Mouse (Mus musculus) ES-E14 (cell line): ENCODE results near the gene Klk7. TPM values are rescaled to one million over a fixed set of nuclear protein-coding genes. Genes with fewer than 3 reads are reported as not detected.

Experiments used
- DNase-seq: peaks from one replicate; pipeline ENCODE4 v3.0.0-alpha.2; 2013; ENCODE audit warnings: low read depth, low spot score
- H3K27ac ChIP-seq: 2 replicates; pipeline ENCODE4 v1.5.1; 2012; ENCODE audit warnings: low read depth, mild to moderate bottlenecking, low read length, moderate library complexity, mixed read lengths; ENCODE audit not compliant: poor library complexity, insufficient read depth, severe bottlenecking
- H3K36me3 ChIP-seq: 2 replicates; pipeline ENCODE4 v1.6.1; 2012; ENCODE audit warnings: mild to moderate bottlenecking, low read length, moderate library complexity, mixed read lengths; ENCODE audit not compliant: control insufficient read depth, poor library complexity, insufficient read depth, severe bottlenecking
- H3K4me1 ChIP-seq, 2 experiments: fragments of 150-350 bp in 1 of 2; sonication (generic) in 1 of 2; 2 replicates each; pipeline ENCODE4 v1.6.1; 2012; ENCODE audit warnings: low read length in 2 of 2, mild to moderate bottlenecking in 1 of 2, mixed read lengths in 1 of 2; ENCODE audit not compliant: control insufficient read depth in 2 of 2, insufficient read depth in 2 of 2, poor library complexity in 1 of 2
- H3K4me3 ChIP-seq, 2 experiments: fragments of 150-350 bp in 1 of 2; sonication (generic) in 1 of 2; 2 replicates each; pipeline ENCODE4 v1.5.1; 2012; ENCODE audit warnings: low read length in 2 of 2, low read depth in 1 of 2, mild to moderate bottlenecking in 1 of 2, mixed read lengths in 1 of 2; ENCODE audit not compliant: insufficient read depth in 1 of 2, poor library complexity in 1 of 2, severe bottlenecking in 1 of 2
- H3K9ac ChIP-seq: 2 replicates; pipeline ENCODE4 v1.6.1; 2012; ENCODE audit warnings: low read depth, mild to moderate bottlenecking, low read length, mixed read lengths; ENCODE audit not compliant: poor library complexity, insufficient read depth, severe bottlenecking
- H3K9me3 ChIP-seq: fragments of 150-350 bp; sonication (generic); 2 replicates; pipeline ENCODE4 v1.6.1; 2012; ENCODE audit warnings: low read depth, mild to moderate bottlenecking, low read length; ENCODE audit not compliant: control insufficient read depth, insufficient read depth
- CHD2 ChIP-seq: IDR thresholded peaks from 2 replicates; pipeline ENCODE4 v1.6.1; 2014; ENCODE audit warnings: mild to moderate bottlenecking, low read depth, low read length, inconsistent platforms
- HCFC1 ChIP-seq: IDR thresholded peaks from 2 replicates; pipeline ENCODE4 v1.6.1; 2012; ENCODE audit warnings: low read length, inconsistent platforms, borderline replicate concordance; ENCODE audit not compliant: insufficient read depth
- MAFK ChIP-seq: IDR thresholded peaks from 2 replicates; pipeline ENCODE4 v1.6.1; 2014; ENCODE audit warnings: mild to moderate bottlenecking, low read depth, low read length, inconsistent platforms; ENCODE audit not compliant: insufficient read depth
- ZC3H11A ChIP-seq: IDR thresholded peaks from 2 replicates; pipeline ENCODE4 v1.6.1; 2012; ENCODE audit warnings: low read depth, mild to moderate bottlenecking, inconsistent platforms, low read length, borderline replicate concordance
- ZNF384 ChIP-seq: IDR thresholded peaks from 2 replicates; pipeline ENCODE4 v1.6.1; 2012; ENCODE audit warnings: low read depth, low read length, inconsistent platforms
- in situ Hi-C, 2 experiments: fragments of 600-800 bp; cut with MboI; formaldehyde crosslinking; loops; one replicate each; pipeline ENCODE4 v1.15.1; 2025; ENCODE audit warnings: low sequenced_read_pairs in 2 of 2, inconsistent platforms in 1 of 2; ENCODE audit not compliant: unreplicated experiment in 2 of 2
- total RNA-seq: library from RNA; depleted of rRNA; stranded (reverse); fragments of 300-350 nt; gene quantifications from 2 replicates; pipeline ENCODE4 v1.2.3, GENCODE M21; 2012

Klk7 gene
- total RNA-seq, 1 experiment: 0.49 TPM

GRCm38 (mm10) chr7:43771916-43772315 is 39.2 kb upstream of the Klk7 start:
- no peak overlapping the region for H3K4me3 ChIP-seq
- no peak overlapping the region for H3K9ac ChIP-seq
- peaks cover 0 to 22% of the 10 kb centered on the region in 2 experiments; a peak in 3 of 4 replicates for H3K4me1 ChIP-seq
- TF ChIP-seq CHD2: no peak
- no peak for TF ChIP-seq HCFC1
- no peak for TF ChIP-seq ZNF384
- no peak for TF ChIP-seq MAFK
- no peak for TF ChIP-seq ZC3H11A
- H3K9me3 ChIP-seq: no peaks in the 10 kb centered on the region
- no peak overlapping the region for H3K27ac ChIP-seq
- in situ Hi-C loops: no loop called here
- no peak for DNase-seq
- no peaks in the 10 kb centered on the region for H3K36me3 ChIP-seq

- Histone ChIP-seq H3K9me3 (no peaks in the 10 kb centered on the region), H3K4me3 (no peak overlapping the region), H3K4me1 (peaks cover 0 to 22% of the 10 kb centered on the region in 2 experiments; a peak in 3 of 4 replicates), H3K36me3 (no peaks in the 10 kb centered on the region), H3K27ac (no peak overlapping the region), H3K9ac (no peak overlapping the region)
- in situ Hi-C loops: no loop called here
- TF ChIP-seq MAFK (no peak), ZC3H11A (no peak), ZNF384 (no peak)
- no peak for DNase-seq
These were observed 38.2 kb upstream of the Klk7 start for GRCm38 (mm10) chr7:43772901-43773300.

- peaks cover 0 to 20% of the 10 kb centered on the region in 2 experiments; a peak in 3 of 4 replicates for H3K4me1 ChIP-seq
- DNase-seq: no peak
- H3K27ac ChIP-seq: no peak within 1 kb of the TSS
- H3K36me3 ChIP-seq: no peaks in the 10 kb centered on the region
- TF ChIP-seq CHD2: no peak
- no peak for TF ChIP-seq ZC3H11A
- TF ChIP-seq MAFK: no peak
- no peak for TF ChIP-seq HCFC1
- no peak for TF ChIP-seq ZNF384
- H3K9ac ChIP-seq: peak within 1 kb of the TSS; percentile 55; the same call in 1 of the 2 replicates
- no peak within 1 kb of the TSS for H3K4me3 ChIP-seq
- in situ Hi-C loops: no loop called here
- no peaks in the 10 kb centered on the region for H3K9me3 ChIP-seq
These were observed 36.7 kb upstream of the Klk7 start, which contains the start of gene Klk11 for GRCm38 (mm10) chr7:43774364-43774763. Gene Klk11 (plus strand): TSS chr7:43774604.

- Histone ChIP-seq H3K36me3 (no peaks in the 10 kb centered on the region), H3K4me1 (peaks cover 0 to 20% of the 10 kb centered on the region in 2 experiments; a peak in 3 of 4 replicates), H3K9ac (peak overlapping the region; percentile 55; the same call in 1 of the 2 replicates), H3K27ac (no peak overlapping the region), H3K4me3 (no peak overlapping the region), H3K9me3 (no peaks in the 10 kb centered on the region)
- no peak for TF ChIP-seq MAFK
- TF ChIP-seq HCFC1: no peak
- no peak for TF ChIP-seq ZC3H11A
- TF ChIP-seq ZNF384: no peak
- TF ChIP-seq CHD2: no peak
- in situ Hi-C loops: no loop called here
- no peak for DNase-seq
These were observed 36.3 kb upstream of the Klk7 start for GRCm38 (mm10) chr7:43774802-43775201.
